Mouse (Mus musculus): ENCODE measurements around the gene Kank2.

The Kank2 gene

DNA sequence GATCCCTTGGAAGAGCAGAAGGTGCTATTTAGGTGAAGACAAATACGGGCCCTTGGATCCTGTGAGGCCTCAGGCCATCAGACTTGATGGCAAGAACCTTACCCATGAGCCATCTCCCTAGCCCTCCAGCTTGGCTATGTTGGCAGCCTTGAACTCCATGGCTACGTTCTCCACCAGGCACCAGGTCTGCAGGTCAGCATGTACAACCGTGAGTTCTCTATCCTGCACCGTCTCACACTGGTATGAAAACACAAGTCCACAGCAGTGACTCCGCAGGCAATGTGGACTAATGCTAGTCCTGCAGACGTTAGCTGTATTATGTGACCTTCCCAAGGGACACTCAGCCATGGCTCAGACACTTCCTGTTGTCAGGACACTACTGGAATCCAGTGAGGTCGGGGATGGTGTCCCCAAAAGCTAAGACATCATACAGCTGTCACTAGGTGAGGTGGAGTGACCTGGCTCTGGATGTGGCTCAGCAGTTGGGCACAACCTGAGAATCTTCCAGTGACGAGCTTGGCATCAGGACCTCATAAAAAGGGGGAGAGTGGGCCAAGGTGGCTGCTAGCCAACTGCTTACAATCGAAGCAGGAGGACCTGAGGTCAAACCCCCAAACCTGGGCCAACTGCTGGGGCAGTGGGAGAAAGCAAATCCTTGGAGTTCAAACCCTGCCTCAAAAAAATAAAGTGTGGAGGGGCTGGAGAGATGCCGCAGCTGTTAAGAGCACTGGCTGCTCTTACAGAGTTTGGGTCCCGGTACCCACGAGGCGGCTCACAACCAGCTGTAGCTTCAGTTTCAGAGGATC is 43.8 kb downstream of the Kank2 start:
- intact Hi-C loops (cut with DNase I): no loop called here

- intact Hi-C loops (cut with DNase I): no loop called here
Measured at GRCm38 (mm10) chr9:21754003-21754402, 44.5 kb downstream of the Kank2 start.

GRCm38 (mm10) chr9:21752252-21752792 is 46.2 kb downstream of the Kank2 start:
- intact Hi-C loops (cut with DNase I): loop anchor here (2.0 kb wide), 1 partner anchor 52 kb away; no protein-coding TSS in a partner anchor

- intact Hi-C loops (cut with DNase I): no loop called here
Measured at GRCm38 (mm10) chr9:21751347-21751746, 47.2 kb downstream of the Kank2 start.

- intact Hi-C loops (cut with DNase I): no loop called here
Measured at GRCm38 (mm10) chr9:21750370-21750769, 48.2 kb downstream of the Kank2 start.

GRCm38 (mm10) chr9:21749382-21750118 is 49.0 kb downstream of the Kank2 start:
- intact Hi-C loops (cut with DNase I): no loop called here

DNA sequence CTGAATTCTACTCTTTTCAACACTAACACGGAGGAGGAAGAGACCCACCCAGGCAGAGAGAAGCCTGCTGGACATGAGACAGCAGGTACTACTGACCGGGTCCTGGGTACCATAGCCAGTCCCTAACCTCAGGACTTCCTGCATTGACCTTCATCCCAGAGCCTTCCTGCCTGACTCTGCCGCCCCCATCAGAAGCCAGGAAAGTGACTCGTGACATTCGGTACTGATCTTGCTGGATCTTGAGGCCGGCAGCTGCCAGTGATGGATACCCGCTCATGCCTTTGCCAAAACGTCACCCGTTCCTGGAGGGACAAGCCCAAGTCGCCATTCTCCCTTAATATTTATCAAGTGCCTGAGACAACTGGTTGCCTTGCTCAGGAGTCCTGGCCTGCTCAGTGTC is 50.1 kb downstream of the Kank2 start:
- intact Hi-C loops (cut with DNase I): no loop called here

DNA sequence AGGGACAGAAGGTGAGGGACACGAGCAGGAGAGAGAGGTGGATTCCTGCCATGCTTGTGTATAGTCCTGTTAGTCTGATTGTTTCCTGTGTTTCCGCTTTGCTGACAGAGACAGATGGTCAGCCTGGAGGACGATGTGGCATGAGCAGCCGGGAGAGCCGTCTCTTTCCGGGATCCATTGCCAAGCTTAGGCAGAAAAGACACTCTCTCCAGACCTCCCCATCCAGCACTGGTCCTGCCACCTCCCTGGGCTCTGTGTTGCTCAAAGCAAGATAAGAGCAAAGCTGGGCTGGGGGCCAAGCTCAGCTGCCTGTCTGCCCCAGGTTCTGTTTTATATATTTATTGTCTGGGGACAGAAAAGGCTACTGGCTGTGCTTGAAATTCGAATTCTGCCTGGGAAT is 50.5 kb downstream of the Kank2 start:
- intact Hi-C loops (cut with DNase I): no loop called here

DNA sequence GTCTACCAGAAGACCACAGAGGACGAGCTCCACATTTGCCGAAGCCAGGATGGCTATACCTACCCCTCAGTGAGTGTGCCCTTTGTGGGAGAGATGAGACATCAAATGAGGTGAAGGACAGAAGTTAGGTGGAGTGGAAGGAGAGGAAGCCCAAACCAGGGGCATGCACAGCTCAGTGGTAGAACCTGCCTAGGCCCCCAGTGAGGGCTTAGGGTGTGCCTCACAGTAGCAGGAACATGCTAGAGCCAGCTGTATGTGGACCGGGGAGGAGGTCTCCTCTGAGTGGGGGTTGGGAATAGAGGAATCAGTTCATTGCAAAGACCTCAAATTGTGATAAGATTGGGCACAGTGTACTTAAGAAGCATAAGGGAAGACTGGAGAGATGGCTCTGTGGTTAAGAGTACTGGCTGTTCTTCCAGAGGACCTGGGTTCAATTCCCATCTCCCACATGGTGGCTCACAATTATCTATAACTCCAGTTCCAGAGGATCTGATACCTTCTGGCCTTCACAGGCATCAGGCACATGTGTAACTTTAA is 51.2 kb downstream of the Kank2 start:
- intact Hi-C loops (cut with DNase I): no loop called here

GRCm38 (mm10) chr9:21741514-21741913 is 57.0 kb downstream of the Kank2 start:
- intact Hi-C loops (cut with DNase I): no loop called here

GRCm38 (mm10) chr9:21740427-21740826 is 58.1 kb downstream of the Kank2 start:
- intact Hi-C loops (cut with DNase I): no loop called here

GRCm38 (mm10) chr9:21738776-21739175 is 59.8 kb downstream of the Kank2 start:
- intact Hi-C loops (cut with DNase I): loop anchor here (5.0 kb wide), 1 partner anchor 41 kb away; no protein-coding TSS in a partner anchor

DNA sequence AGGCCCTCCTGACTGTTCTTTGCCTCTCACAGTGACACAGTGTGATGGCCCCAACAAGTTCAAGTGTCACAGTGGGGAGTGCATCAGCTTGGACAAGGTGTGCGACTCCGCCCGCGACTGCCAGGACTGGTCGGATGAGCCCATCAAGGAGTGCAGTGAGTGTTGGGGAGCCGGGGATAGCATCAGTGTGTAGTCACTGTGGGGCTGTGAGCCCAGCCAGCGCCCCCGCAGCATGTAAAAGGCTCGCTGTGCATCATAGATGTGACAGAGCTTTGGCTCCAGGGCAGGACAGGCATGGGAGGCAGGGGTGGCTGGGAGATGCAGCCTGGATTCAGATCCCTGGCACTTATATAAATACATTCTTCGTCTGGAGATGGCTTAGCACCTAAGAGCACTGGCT is 61.4 kb downstream of the Kank2 start:
- intact Hi-C loops (cut with DNase I): loop anchor here (5.0 kb wide), 1 partner anchor 40 kb away; no protein-coding TSS in a partner anchor

DNA sequence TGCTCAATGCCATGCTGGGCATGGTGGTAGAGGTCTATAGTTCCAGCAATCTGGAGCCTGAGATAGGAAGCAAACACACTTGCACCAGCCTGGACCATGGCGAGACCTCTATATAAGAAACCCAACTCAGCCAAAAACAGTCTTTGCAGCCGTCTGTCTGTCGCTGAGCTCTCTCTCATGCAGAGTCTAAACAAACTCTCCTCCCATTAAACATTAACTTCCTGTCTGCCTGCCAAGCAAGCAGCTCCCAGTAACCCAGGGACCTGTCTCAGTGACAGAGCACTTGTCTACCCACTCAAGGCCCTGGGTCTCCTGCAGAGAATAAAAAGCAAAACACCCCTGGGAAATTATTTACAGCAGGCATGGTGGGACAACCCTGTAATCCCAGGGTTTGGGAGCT is 62.0 kb downstream of the Kank2 start:
- intact Hi-C loops (cut with DNase I): loop anchor here (5.0 kb wide), 1 partner anchor 39 kb away; no protein-coding TSS in a partner anchor

- intact Hi-C loops (cut with DNase I): loop anchor here (5.0 kb wide), 1 partner anchor 38 kb away; no protein-coding TSS in a partner anchor
Measured at GRCm38 (mm10) chr9:21735126-21735525, 63.4 kb downstream of the Kank2 start.

GRCm38 (mm10) chr9:21733989-21734388 is 64.6 kb downstream of the Kank2 start:
- intact Hi-C loops (cut with DNase I): no loop called here

DNA sequence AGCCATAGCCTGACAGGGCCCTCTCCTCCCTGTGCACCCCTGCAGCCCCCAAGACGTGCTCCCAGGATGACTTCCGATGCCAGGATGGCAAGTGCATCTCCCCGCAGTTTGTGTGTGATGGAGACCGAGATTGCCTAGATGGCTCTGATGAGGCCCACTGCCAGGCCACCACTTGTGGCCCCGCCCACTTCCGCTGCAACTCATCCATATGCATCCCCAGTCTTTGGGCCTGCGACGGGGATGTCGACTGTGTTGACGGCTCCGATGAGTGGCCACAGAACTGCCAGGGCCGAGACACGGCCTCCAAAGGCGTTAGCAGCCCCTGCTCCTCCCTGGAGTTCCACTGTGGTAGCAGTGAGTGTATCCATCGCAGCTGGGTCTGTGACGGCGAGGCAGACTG is 65.1 kb downstream of the Kank2 start:
- intact Hi-C loops (cut with DNase I): no loop called here

DNA sequence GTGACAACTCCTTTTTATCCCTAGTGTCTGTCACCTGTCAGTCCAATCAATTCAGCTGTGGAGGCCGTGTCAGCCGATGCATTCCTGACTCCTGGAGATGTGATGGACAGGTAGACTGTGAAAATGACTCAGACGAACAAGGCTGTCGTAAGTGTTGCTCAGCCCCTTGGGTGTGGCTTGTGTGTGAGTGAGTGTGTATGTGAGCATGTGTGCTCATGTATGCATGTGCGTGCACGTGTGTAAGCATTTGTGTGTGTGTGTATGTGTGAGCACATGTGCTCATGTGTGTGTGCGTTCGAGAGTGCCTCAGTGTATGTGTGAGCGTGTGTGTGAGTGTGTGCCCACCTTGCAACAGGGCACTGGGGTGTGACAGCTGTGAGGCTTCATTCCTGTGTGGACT is 66.3 kb downstream of the Kank2 start:
- intact Hi-C loops (cut with DNase I): no loop called here

DNA sequence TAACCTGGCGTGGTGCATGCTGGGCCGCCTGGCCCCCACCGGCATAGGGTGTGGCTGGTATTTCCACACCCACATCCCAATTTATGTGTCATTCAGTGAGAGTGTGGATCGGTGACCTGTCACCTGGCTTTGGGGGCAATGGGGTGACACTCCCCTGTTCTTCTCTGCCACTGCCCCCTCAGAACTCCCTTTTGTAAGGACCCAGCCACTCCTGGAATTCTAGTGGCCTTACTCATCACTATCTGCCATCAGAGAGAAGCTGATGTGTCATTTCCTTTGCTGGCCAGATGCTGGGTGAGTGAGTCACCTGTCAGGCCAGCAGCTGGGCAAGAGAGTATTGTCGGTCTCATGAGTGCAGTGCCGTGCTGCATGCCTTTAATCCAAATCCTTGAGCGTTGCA is 69.3 kb downstream of the Kank2 start:
- intact Hi-C loops (cut with DNase I): no loop called here

DNA sequence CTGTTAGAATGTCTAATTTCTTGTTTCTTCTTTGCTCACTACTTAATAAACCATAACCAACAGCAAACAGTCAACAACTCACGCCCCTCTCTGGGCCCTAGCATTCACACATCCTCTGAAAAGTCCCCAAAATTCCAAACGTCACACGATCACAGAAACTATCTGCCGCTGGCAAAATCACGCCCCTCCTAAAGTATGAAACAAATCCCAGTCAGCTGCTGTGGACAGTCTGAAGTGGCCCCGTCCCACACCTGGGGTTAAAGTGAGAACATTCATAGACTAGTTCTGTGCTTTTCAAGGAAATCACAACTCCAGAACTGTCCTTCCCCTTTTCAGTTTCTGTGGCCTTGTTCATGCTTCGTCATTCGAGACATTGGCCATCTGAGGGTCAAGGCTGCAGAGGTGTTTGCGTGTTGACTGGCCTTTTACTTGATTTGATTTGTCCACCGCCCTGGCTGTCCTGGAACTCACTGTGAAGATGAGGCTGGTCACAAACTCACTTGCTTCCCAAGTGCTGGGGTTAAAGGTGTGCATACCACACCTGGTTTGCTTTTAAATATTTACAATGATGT is 70.2 kb downstream of the Kank2 start:
- intact Hi-C loops (cut with DNase I): no loop called here

DNA sequence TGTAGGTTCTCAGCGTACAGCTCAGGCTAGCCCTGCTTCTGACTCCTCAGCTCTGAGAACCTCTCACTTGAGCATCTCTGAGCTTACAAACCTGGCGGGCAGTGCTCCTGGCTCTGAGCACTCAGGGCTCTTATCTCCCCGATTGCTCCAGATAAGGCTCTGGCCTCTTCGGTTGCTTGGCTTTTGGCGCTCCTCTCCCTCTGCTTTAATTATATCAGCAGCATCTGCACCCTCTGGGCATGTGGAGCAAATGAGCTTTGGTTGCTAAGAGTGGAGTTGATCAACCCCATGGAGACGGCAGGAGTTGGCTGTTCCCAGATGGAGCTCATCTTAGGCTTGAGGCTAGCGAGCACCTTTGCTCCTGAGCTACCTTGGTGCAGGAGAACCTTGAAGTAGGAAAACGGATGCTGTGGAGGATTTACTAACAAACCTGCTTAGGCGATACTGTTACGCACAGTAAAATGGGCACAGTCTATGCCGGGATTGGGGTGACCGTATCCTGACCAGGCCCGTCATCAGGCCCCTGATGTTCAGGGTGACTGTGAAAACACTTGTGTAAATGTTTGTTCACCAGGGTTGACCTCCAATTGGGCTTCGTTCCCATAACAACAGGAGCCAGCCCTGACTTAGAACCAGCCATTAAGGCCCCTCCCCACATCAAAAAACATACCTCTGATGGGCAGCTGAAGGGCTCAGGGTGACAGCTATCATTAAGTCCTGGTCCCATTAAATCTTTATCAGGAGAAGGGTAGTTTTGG is 72.1 kb downstream of the Kank2 start:
- intact Hi-C loops (cut with DNase I): no loop called here

Measured in adrenal gland (tissue).